Mouse (Mus musculus): ENCODE results near the gene Colca2. TPM values are rescaled to one million over a fixed set of nuclear protein-coding genes. Genes with fewer than 3 reads are reported as not detected.

Colca2 gene
- polyA plus RNA-seq, 1 experiment from 2014 or later = 11.1 TPM

- H3K9ac ChIP-seq (ENCODE audit: low read length) = no peak overlapping the region
- no peak for DNase-seq (ENCODE audit: low spot score)
- H3K27ac ChIP-seq (replicated peaks) = no peak overlapping the region
- no peak overlapping the region for H3K4me2 ChIP-seq (replicated peaks; ENCODE audit: low read depth)
- H3K27me3 ChIP-seq (ENCODE audit: control insufficient read depth, insufficient read depth, low read length) = no peaks in the 10 kb centered on the region
- 75% methylated on average over 3 of the region's 3 CpGs for WGBS
- H3K4me1 ChIP-seq (replicated peaks; ENCODE audit: control insufficient read depth, insufficient read depth) = no peaks in the 10 kb centered on the region
- H3K9me3 ChIP-seq (ENCODE audit: control insufficient read depth, low read length) = no peaks in the 10 kb centered on the region
- TF ChIP-seq EP300 (optimal IDR thresholded peaks at IDR 0.05) (no peak), CTCF (IDR thresholded peaks at IDR 0.05; ENCODE audit: low read depth) (no peak)
- no peaks in the 10 kb centered on the region for H3K36me3 ChIP-seq (ENCODE audit: control insufficient read depth, insufficient read depth, low read length)
- no peak for ATAC-seq (ENCODE audit: low FRiP score, low TSS enrichment)
- no peak overlapping the region for H3K4me3 ChIP-seq (ENCODE audit: low read depth, low read length)
These were observed 26.8 kb upstream of the Colca2 start for GRCm38 (mm10) chr9:51305146-51305545.

GRCm38 (mm10) chr9:51303980-51304379 lies 25.6 kb upstream of the Colca2 start:
- no peak for TF ChIP-seq CTCF (IDR thresholded peaks at IDR 0.05; ENCODE audit: low read depth)
- TF ChIP-seq EP300 (optimal IDR thresholded peaks at IDR 0.05) = no peak
- no peaks in the 10 kb centered on the region for H3K27me3 ChIP-seq (ENCODE audit: control insufficient read depth, insufficient read depth, low read length)
- H3K9ac ChIP-seq (ENCODE audit: low read length) = no peak overlapping the region
- no peak overlapping the region for H3K4me2 ChIP-seq (replicated peaks; ENCODE audit: low read depth)
- WGBS = 64% methylated on average over 5 of the region's 5 CpGs
- no peak overlapping the region for H3K27ac ChIP-seq (replicated peaks)
- no peak overlapping the region for H3K4me3 ChIP-seq (ENCODE audit: low read depth, low read length)
- no peaks in the 10 kb centered on the region for H3K4me1 ChIP-seq (replicated peaks; ENCODE audit: control insufficient read depth, insufficient read depth)
- no peaks in the 10 kb centered on the region for H3K36me3 ChIP-seq (ENCODE audit: control insufficient read depth, insufficient read depth, low read length)
- DNase-seq (ENCODE audit: low spot score) = no peak
- ATAC-seq (ENCODE audit: low FRiP score, low TSS enrichment) = no peak
- H3K9me3 ChIP-seq (ENCODE audit: control insufficient read depth, low read length) = no peaks in the 10 kb centered on the region

DNA sequence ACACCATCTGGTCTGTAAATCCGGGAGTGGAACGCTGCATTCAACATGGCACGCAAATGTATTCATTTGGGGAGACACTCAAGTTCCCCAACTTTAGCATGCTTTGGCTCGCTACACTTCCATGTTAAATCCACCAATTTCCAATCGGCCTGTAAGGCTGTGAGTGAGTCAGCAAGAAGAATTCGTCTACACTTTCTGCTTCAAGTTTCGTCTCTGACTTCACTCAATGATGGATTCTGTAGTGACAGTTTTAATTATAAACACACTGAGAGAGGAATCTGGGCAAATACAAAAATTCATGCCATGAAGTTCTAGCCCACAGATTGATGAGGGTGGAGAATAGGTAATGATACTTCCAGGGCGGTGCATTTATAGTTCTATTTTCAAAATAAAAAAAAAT lies 15.2 kb upstream of the Colca2 start:
- no peaks in the 10 kb centered on the region for H3K36me3 ChIP-seq (ENCODE audit: control insufficient read depth, insufficient read depth, low read length)
- no peaks in the 10 kb centered on the region for H3K27me3 ChIP-seq (ENCODE audit: control insufficient read depth, insufficient read depth, low read length)
- H3K9ac ChIP-seq (ENCODE audit: low read length) = no peak overlapping the region
- WGBS = 56% methylated on average over 8 of the region's 8 CpGs
- H3K4me2 ChIP-seq (replicated peaks; ENCODE audit: low read depth) = no peak overlapping the region
- no peaks in the 10 kb centered on the region for H3K4me1 ChIP-seq (replicated peaks; ENCODE audit: control insufficient read depth, insufficient read depth)
- H3K4me3 ChIP-seq (ENCODE audit: low read depth, low read length) = no peak overlapping the region
- ATAC-seq (ENCODE audit: low FRiP score, low TSS enrichment) = no peak
- no peak for DNase-seq (ENCODE audit: low spot score)
- H3K9me3 ChIP-seq (ENCODE audit: control insufficient read depth, low read length) = no peaks in the 10 kb centered on the region
- TF ChIP-seq CTCF (IDR thresholded peaks at IDR 0.05; ENCODE audit: low read depth) (no peak), EP300 (optimal IDR thresholded peaks at IDR 0.05) (no peak)
- no peak overlapping the region for H3K27ac ChIP-seq (replicated peaks)

- no peak overlapping the region for H3K27ac ChIP-seq (replicated peaks)
- no peaks in the 10 kb centered on the region for H3K36me3 ChIP-seq (ENCODE audit: control insufficient read depth, insufficient read depth, low read length)
- no peak overlapping the region for H3K4me2 ChIP-seq (replicated peaks; ENCODE audit: low read depth)
- DNase-seq (ENCODE audit: low spot score) (peak; percentile 81), ATAC-seq (ENCODE audit: low FRiP score, low TSS enrichment) (peak; percentile 65)
- H3K4me1 ChIP-seq (replicated peaks; ENCODE audit: control insufficient read depth, insufficient read depth) = no peaks in the 10 kb centered on the region
- TF ChIP-seq CTCF (IDR thresholded peaks at IDR 0.05; ENCODE audit: low read depth) (peak; percentile 94), EP300 (optimal IDR thresholded peaks at IDR 0.05) (no peak)
- WGBS = 27% methylated on average over 4 of the region's 4 CpGs
- H3K27me3 ChIP-seq (ENCODE audit: control insufficient read depth, insufficient read depth, low read length) = no peaks in the 10 kb centered on the region
- no peak overlapping the region for H3K4me3 ChIP-seq (ENCODE audit: low read depth, low read length)
- no peak overlapping the region for H3K9ac ChIP-seq (ENCODE audit: low read length)
- no peaks in the 10 kb centered on the region for H3K9me3 ChIP-seq (ENCODE audit: control insufficient read depth, low read length)
These were observed 14.3 kb upstream of the Colca2 start for GRCm38 (mm10) chr9:51292674-51293073.

DNA sequence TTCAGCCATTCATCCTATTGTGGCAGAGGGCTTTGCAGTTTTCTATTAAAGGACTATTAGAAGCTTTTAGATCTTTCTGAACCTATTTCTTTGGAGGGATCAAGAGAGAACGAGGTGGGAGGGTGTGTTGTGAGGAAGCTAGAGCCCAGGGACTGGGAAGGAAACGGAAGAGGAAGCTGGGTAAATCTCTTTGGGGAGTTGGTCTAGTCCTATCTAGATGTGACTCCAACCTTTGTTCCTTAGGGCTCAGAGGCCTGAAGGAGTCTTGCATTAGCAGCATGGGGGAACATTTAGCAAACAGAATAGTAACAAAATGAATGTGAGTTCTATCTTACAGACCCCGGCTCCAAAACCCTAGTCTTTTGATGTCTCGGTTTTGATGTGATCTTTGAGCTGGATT lies 12.6 kb upstream of the Colca2 start:
- Histone ChIP-seq H3K36me3 (ENCODE audit: control insufficient read depth, insufficient read depth, low read length) (no peaks in the 10 kb centered on the region), H3K4me2 (replicated peaks; ENCODE audit: low read depth) (no peak overlapping the region), H3K9me3 (ENCODE audit: control insufficient read depth, low read length) (no peaks in the 10 kb centered on the region), H3K4me1 (replicated peaks; ENCODE audit: control insufficient read depth, insufficient read depth) (no peaks in the 10 kb centered on the region), H3K4me3 (ENCODE audit: low read depth, low read length) (no peak overlapping the region), H3K27ac (replicated peaks) (no peak overlapping the region), H3K27me3 (ENCODE audit: control insufficient read depth, insufficient read depth, low read length) (no peaks in the 10 kb centered on the region), H3K9ac (ENCODE audit: low read length) (no peak overlapping the region)
- TF ChIP-seq CTCF (IDR thresholded peaks at IDR 0.05; ENCODE audit: low read depth) (no peak), EP300 (optimal IDR thresholded peaks at IDR 0.05) (no peak)
- ATAC-seq (ENCODE audit: low FRiP score, low TSS enrichment) (peak; percentile 68), DNase-seq (ENCODE audit: low spot score) (peak; percentile 19)
- 58% methylated on average over 4 of the region's 4 CpGs for WGBS

- no peaks in the 10 kb centered on the region for H3K9me3 ChIP-seq (ENCODE audit: control insufficient read depth, low read length)
These were observed 7.7 kb upstream of the Colca2 start for GRCm38 (mm10) chr9:51286079-51286478.

More at GRCm38 (mm10) chr9:51286079-51286478, 7.7 kb upstream of the Colca2 start:
- DNase-seq (ENCODE audit: low spot score) (peak; percentile 53), ATAC-seq (ENCODE audit: low FRiP score, low TSS enrichment) (peak; percentile 77)
- no peak overlapping the region for H3K4me2 ChIP-seq (replicated peaks; ENCODE audit: low read depth)
- H3K27ac ChIP-seq (replicated peaks) = no peak overlapping the region
- H3K36me3 ChIP-seq (ENCODE audit: control insufficient read depth, insufficient read depth, low read length) = no peaks in the 10 kb centered on the region
- H3K9ac ChIP-seq (ENCODE audit: low read length) = no peak overlapping the region
- no peak overlapping the region for H3K4me3 ChIP-seq (ENCODE audit: low read depth, low read length)
- H3K4me1 ChIP-seq (replicated peaks; ENCODE audit: control insufficient read depth, insufficient read depth) = no peaks in the 10 kb centered on the region
- H3K27me3 ChIP-seq (ENCODE audit: control insufficient read depth, insufficient read depth, low read length) = no peaks in the 10 kb centered on the region
- TF ChIP-seq CTCF (IDR thresholded peaks at IDR 0.05; ENCODE audit: low read depth) = no peak
- no peak for TF ChIP-seq EP300 (optimal IDR thresholded peaks at IDR 0.05)
- WGBS = 13% methylated on average over 2 of the region's 2 CpGs
